Mouse (Mus musculus) hindbrain, embryonic 10.5 days (tissue): Measurements from ENCODE around the gene Mmp20. TPM values are rescaled to one million over a fixed set of nuclear protein-coding genes. Genes with fewer than 3 reads are reported as not detected.
A peak's percentile ranks its signal among the peaks of the same experiment; 100 is the strongest.

Source experiments
- DNase-seq: peaks from one replicate; pipeline ENCODE4 v3.0.0-alpha.2; 2017; ENCODE audit warnings: low spot score
- H3K27ac ChIP-seq: fragments of 300-500 bp; sonication (generic); 2 replicates; pipeline ENCODE4 v1.5.1; 2016; ENCODE audit warnings: mild to moderate bottlenecking, moderate library complexity
- H3K27me3 ChIP-seq: fragments of 300-500 bp; sonication (generic); 2 replicates; pipeline ENCODE4 v1.6.1; 2016; ENCODE audit warnings: mild to moderate bottlenecking; ENCODE audit not compliant: poor library complexity, insufficient read depth, severe bottlenecking
- H3K36me3 ChIP-seq: fragments of 300-500 bp; sonication (generic); 2 replicates; pipeline ENCODE4 v1.6.1; 2016; ENCODE audit warnings: mild to moderate bottlenecking, moderate library complexity
- H3K4me1 ChIP-seq: fragments of 300-500 bp; sonication (generic); replicated peaks from 2 replicates; pipeline ENCODE4 v1.6.1; 2016; ENCODE audit warnings: mild to moderate bottlenecking
- H3K4me3 ChIP-seq: fragments of 300-500 bp; sonication (generic); 2 replicates; pipeline ENCODE4 v1.5.1; 2016; ENCODE audit warnings: mild to moderate bottlenecking, moderate library complexity
- H3K9me3 ChIP-seq: fragments of 300-500 bp; sonication (generic); 2 replicates; pipeline ENCODE4 v1.6.1; 2016; ENCODE audit warnings: mild to moderate bottlenecking, moderate library complexity
- WGBS: fragments of 180-500 bp; shearing (Covaris S2); methylation state at CpG from one replicate; pipeline ENCODE4 v1.1.7; 2016; 5-methylcytosine and 5-hydroxymethylcytosine counted together
- polyA plus RNA-seq: library from polyadenylated mRNA; unstranded; fragments of >200 nt; fragmentation: Nextera tagmentation; extraction: Ambion mirVana; gene quantifications from 2 replicates; pipeline ENCODE4 v1.2.1, GENCODE M21; 2016

Gene Mmp20
- polyA plus RNA-seq, 1 experiment from 2014 or later = not detected

GRCm38 (mm10) chr9:7711196-7711595, 83.2 kb downstream of the Mmp20 start:
- no peak overlapping the region for H3K27ac ChIP-seq
- H3K27me3 ChIP-seq = no peaks in the 10 kb centered on the region
- no peaks in the 10 kb centered on the region for H3K4me1 ChIP-seq
- no peaks in the 10 kb centered on the region for H3K36me3 ChIP-seq
- no peak for DNase-seq
- H3K9me3 ChIP-seq = no peaks in the 10 kb centered on the region
- 78% methylated on average over 4 of the region's 4 CpGs for WGBS
- no peak overlapping the region for H3K4me3 ChIP-seq

- no peaks in the 10 kb centered on the region for H3K4me1 ChIP-seq
- no peaks in the 10 kb centered on the region for H3K27me3 ChIP-seq
- H3K4me3 ChIP-seq = no peak overlapping the region
- H3K27ac ChIP-seq = no peak overlapping the region
- H3K36me3 ChIP-seq = no peaks in the 10 kb centered on the region
- DNase-seq = peak; percentile 26
- H3K9me3 ChIP-seq = no peaks in the 10 kb centered on the region
- 43% methylated on average over 4 of the region's 4 CpGs for WGBS
These were observed 86.3 kb downstream of the Mmp20 start for GRCm38 (mm10) chr9:7714062-7714907.

- no peaks in the 10 kb centered on the region for H3K4me1 ChIP-seq
- no peak overlapping the region for H3K27ac ChIP-seq
- 75% methylated on average over 2 of the region's 2 CpGs for WGBS
- no peaks in the 10 kb centered on the region for H3K27me3 ChIP-seq
- no peaks in the 10 kb centered on the region for H3K36me3 ChIP-seq
- no peak for DNase-seq
- H3K9me3 ChIP-seq = no peaks in the 10 kb centered on the region
- no peak overlapping the region for H3K4me3 ChIP-seq
These were observed 86.8 kb downstream of the Mmp20 start for GRCm38 (mm10) chr9:7714908-7715175.

GRCm38 (mm10) chr9:7721543-7721942, 93.5 kb downstream of the Mmp20 start:
- Histone ChIP-seq H3K9me3 (no peaks in the 10 kb centered on the region), H3K4me3 (no peak overlapping the region), H3K27me3 (no peaks in the 10 kb centered on the region), H3K36me3 (no peaks in the 10 kb centered on the region), H3K27ac (no peak overlapping the region), H3K4me1 (no peaks in the 10 kb centered on the region)
- DNase-seq = no peak
- 76% methylated on average over 1 of the region's 1 CpGs for WGBS

Other genes starting within 250 kb of the Mmp20 start
- not detected in 2 replicates for gene Mmp1b, start 240.2 kb upstream of the Mmp20 start, polyA plus RNA-seq
- gene Mmp3, start 182.4 kb upstream of the Mmp20 start, polyA plus RNA-seq = not detected in 2 replicates
- not detected in 2 replicates for gene Mmp10, start 125.9 kb upstream of the Mmp20 start, polyA plus RNA-seq
- gene Mmp8, start 69.8 kb upstream of the Mmp20 start, polyA plus RNA-seq = 0.07 TPM in 1 of 2 replicates, not detected in the other
- gene Mmp27, start 56.8 kb upstream of the Mmp20 start, polyA plus RNA-seq = not detected in 2 replicates
- gene Mmp7, start 63.9 kb downstream of the Mmp20 start, polyA plus RNA-seq = not detected in 2 replicates
- gene Tmem123, start 135.8 kb downstream of the Mmp20 start, polyA plus RNA-seq = 110 and 126 TPM in 2 replicates
- gene Birc2, start 208.8 kb downstream of the Mmp20 start, polyA plus RNA-seq = 26.6 and 34.6 TPM in 2 replicates
- gene Birc3, start 245.0 kb downstream of the Mmp20 start, polyA plus RNA-seq = 3.3 and 3.8 TPM in 2 replicates